Mouse (Mus musculus): ENCODE measurements around the gene H2al1i. TPM values are rescaled to one million over a fixed set of nuclear protein-coding genes. Genes with fewer than 3 reads are reported as not detected.

Gene H2al1i
- total and polyA plus RNA-seq, 3 experiments: not detected

Other genes with a start within 250 kb of the H2al1i start
- not detected in 2 replicates for gene H2al1a, start 25.4 kb upstream of the H2al1i start, total RNA-seq (2012; rRNA removed)
- gene H2al1a, start 25.4 kb upstream of the H2al1i start, polyA plus RNA-seq (2012; ENCODE audit: insufficient read depth in 1 of 2, insufficient read length in 2 of 2, low read depth in 1 of 2, low replicate concordance in 2 of 2, missing spikeins in 1 of 2): not detected
- not detected in 2 replicates for gene H2al1b, start 22.2 kb upstream of the H2al1i start, total RNA-seq (2012; rRNA removed)
- not detected for gene H2al1b, start 22.2 kb upstream of the H2al1i start, polyA plus RNA-seq (2012; ENCODE audit: insufficient read depth in 1 of 2, insufficient read length in 2 of 2, low read depth in 1 of 2, low replicate concordance in 2 of 2, missing spikeins in 1 of 2)
- gene H2al1c, start 19.0 kb upstream of the H2al1i start, total RNA-seq (2012; rRNA removed): not detected in 2 replicates
- gene H2al1c, start 19.0 kb upstream of the H2al1i start, polyA plus RNA-seq (2012; ENCODE audit: insufficient read depth in 1 of 2, insufficient read length in 2 of 2, low read depth in 1 of 2, low replicate concordance in 2 of 2, missing spikeins in 1 of 2): not detected
- gene H2al1d, start 15.8 kb upstream of the H2al1i start, total RNA-seq (2012; rRNA removed): not detected in 2 replicates
- not detected for gene H2al1d, start 15.8 kb upstream of the H2al1i start, polyA plus RNA-seq (2012; ENCODE audit: insufficient read depth in 1 of 2, insufficient read length in 2 of 2, low read depth in 1 of 2, low replicate concordance in 2 of 2, missing spikeins in 1 of 2)
- not detected in 2 replicates for gene H2al1e, start 12.7 kb upstream of the H2al1i start, total RNA-seq (2012; rRNA removed)
- not detected for gene H2al1e, start 12.7 kb upstream of the H2al1i start, polyA plus RNA-seq (2012; ENCODE audit: insufficient read depth in 1 of 2, insufficient read length in 2 of 2, low read depth in 1 of 2, low replicate concordance in 2 of 2, missing spikeins in 1 of 2)
- not detected in 2 replicates for gene H2al1f, start 9.5 kb upstream of the H2al1i start, total RNA-seq (2012; rRNA removed)
- not detected for gene H2al1f, start 9.5 kb upstream of the H2al1i start, polyA plus RNA-seq (2012; ENCODE audit: insufficient read depth in 1 of 2, insufficient read length in 2 of 2, low read depth in 1 of 2, low replicate concordance in 2 of 2, missing spikeins in 1 of 2)
- gene H2al1g, start 6.4 kb upstream of the H2al1i start, total RNA-seq (2012; rRNA removed): not detected in 2 replicates
- not detected for gene H2al1g, start 6.4 kb upstream of the H2al1i start, polyA plus RNA-seq (2012; ENCODE audit: insufficient read depth in 1 of 2, insufficient read length in 2 of 2, low read depth in 1 of 2, low replicate concordance in 2 of 2, missing spikeins in 1 of 2)
- gene H2al1h, start 3.2 kb upstream of the H2al1i start, total RNA-seq (2012; rRNA removed): not detected in 2 replicates
- gene H2al1h, start 3.2 kb upstream of the H2al1i start, polyA plus RNA-seq (2012; ENCODE audit: insufficient read depth in 1 of 2, insufficient read length in 2 of 2, low read depth in 1 of 2, low replicate concordance in 2 of 2, missing spikeins in 1 of 2): not detected
- gene H2al1j, start 3.2 kb downstream of the H2al1i start, total RNA-seq (2012; rRNA removed): not detected in 2 replicates
- not detected for gene H2al1j, start 3.2 kb downstream of the H2al1i start, polyA plus RNA-seq (2012; ENCODE audit: insufficient read depth in 1 of 2, insufficient read length in 2 of 2, low read depth in 1 of 2, low replicate concordance in 2 of 2, missing spikeins in 1 of 2)